Mouse (Mus musculus) skeletal muscle tissue, adult 2 months (tissue): ENCODE data around the gene Gpr18.
"Not testable (repeated sequence)": the region's sequence is repeated elsewhere in the genome, so short reads cannot be mapped to it uniquely, and the experiment has no call there.

Experiments
- DNase-seq: peaks from one replicate; pipeline ENCODE4 v3.0.0-alpha.2; 2012; ENCODE audit warnings: low read depth, low spot score

Gene Gpr18

DNA sequence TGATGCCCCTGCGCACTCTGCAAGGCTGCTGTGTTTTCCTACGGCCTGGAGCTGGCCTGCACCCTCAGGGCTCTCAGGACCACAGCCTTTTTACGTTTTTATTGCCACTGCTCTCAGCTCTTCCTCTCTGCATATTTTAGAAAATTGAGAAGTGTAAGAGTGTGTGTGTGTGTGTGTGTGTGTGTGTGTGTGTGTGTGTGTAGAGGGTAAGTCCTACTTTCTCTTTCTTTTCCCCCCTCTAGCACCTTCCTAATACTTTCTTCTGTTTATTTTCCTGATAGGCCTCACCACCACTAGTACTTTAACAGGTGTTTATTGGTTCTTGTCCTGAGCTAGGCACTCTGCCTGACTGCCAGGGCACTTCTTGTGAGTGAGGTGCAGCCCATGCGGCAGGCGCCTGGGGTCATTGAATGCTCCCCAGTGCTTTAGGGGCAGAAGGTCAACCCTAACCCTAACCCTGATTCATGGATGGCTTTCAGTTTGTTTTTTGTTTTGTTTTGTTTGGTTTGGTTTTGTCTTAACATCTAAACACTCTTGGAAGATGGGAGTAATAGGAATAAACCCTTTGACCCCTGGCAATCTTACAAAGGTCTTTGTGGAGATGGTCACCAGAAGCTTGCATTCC lies 21.0 kb downstream of the Gpr18 start:
- DNase-seq, result no peak

DNA sequence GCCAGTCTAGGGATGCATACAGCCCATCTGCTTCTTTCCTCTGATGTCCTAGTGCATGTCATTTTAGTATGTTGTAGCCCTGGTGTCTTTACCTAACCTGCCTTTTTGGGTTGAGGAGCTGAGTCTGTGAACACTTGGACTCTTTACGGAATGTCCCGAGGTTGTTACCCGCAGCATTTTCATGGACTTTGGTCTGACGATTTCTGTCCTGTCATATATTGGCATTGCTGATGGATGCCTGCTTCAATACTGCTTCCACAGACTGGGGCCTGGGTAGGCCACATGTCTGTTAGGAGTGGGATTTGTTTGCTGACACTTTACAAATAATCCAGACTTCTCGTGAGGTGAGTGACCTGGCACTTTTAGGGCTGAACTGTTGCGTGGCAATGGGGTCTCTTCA lies 21.8 kb downstream of the Gpr18 start:
- DNase-seq, result no peak

DNA sequence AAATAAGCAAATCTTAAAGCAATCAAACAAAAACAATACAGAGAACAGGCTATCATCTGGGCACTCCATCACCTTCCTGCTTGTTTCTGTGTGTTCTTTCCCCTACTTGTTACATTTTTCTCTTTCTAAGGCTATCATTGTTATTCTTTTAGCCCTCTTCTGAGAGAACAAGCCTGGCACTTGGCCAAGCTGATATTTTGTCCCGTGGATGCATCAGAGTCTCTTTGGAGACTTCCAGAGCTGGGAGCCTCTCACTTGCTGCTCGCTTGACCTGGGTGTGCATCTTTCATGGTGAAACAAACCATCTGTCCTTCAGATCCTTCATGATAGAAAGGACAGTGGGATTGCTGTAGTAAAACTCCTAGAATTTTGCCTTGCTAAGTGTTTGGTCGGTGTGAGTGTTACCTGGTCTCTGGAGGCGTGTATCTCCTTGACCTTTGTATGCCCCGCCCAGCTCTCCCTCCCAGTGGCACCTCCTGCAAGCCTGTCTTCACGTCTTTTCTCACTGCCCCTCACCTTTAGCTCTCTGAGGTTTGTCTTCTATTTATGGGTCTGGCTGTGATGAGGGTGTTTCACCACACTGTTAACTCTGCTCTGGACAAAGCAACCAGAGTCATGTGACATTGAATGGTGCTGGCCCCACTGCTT lies 31.3 kb downstream of the Gpr18 start:
- DNase-seq, result no peak

- DNase-seq, result no peak
These were observed 34.4 kb downstream of the Gpr18 start for GRCm38 (mm10) chr14:121881211-121881610.

GRCm38 (mm10) chr14:121879266-121879840 lies 36.2 kb downstream of the Gpr18 start:
- no peak for DNase-seq

DNA sequence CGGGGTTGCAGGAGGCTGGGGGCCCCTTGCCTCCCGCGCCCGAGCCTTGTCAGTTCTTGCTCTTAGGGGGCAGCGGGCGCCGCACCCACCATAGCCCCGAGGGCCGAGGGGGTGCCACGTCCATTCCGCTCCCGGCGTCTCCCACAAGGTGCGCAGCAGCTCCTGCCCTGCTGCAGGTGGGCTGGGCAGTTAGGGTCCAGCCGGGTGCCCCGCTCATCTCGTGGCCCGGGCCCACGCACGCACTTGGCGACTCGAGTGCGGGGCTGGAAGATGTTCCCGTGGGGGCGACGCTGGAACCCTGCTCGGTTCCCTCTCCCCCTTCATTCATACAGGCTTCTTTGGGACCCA lies 36.7 kb downstream of the Gpr18 start:
- DNase-seq, result no peak

- DNase-seq, result peak; percentile 99
These were observed 37.3 kb downstream of the Gpr18 start, which contains the start of gene Ubac2 for GRCm38 (mm10) chr14:121878176-121878858. TSS of gene Ubac2 (plus strand) at chr14:121878620.

GRCm38 (mm10) chr14:121877640-121878039 lies 37.9 kb downstream of the Gpr18 start:
- DNase-seq, result no peak

DNA sequence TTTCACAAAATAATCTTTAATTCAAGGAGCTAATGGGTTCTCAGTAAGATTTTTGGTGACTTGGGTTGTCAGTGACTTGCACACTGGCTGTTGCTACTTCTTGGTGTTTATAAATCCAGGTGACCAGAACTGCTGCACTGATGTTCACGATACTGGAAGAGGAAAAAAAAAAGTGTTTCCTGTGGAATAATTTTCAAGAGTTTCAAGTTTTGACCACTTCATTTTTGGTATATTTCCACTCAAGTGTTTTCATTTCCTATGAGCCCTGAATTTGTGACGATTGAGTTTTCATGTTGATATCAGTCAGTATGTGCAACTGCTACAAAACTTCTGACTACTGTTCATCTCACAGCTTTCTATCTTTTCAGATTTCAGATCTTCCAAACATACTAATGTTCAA lies 38.7 kb downstream of the Gpr18 start:
- no peak for DNase-seq

GRCm38 (mm10) chr14:121876190-121876589 lies 39.4 kb downstream of the Gpr18 start:
- DNase-seq, result not testable (repeated sequence)

DNA sequence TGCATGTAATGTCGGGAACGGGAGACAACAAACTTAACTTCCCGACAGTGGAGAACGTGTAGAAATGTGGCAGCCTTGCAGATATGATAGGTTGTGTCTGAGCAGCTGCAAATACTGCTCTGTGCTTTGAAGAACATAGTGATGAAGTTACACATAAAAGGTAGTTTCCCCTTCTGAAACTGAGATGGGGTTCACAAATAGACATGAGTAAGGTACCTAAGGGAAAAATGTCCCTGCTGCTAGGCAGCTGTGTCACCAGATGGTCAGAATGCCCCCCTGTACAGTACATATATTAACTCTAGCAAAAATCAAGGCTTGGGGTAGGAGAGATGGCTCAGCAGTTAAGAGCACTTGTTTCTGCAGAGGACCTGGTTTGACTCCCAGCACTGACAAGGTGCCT lies 41.9 kb downstream of the Gpr18 start:
- no peak for DNase-seq

DNA sequence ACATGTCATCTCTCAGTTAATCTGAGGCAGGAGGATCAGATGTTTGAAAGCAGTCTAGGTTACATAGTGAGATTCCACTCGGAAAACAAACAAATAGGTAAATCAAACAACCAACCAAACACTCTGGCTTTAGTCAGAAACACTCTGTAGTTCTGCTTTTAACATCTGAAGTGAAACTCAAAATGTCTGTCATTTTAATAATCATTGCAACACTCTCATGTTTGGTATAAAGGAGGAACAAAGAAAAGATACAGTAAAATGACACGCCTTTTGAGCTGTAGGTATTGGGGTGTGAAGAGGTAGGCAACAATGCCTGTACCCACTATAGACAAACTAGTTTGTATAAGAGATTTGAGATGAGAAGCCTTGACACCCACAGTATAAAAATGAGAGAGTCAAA lies 42.4 kb downstream of the Gpr18 start:
- DNase-seq, result no peak

DNA sequence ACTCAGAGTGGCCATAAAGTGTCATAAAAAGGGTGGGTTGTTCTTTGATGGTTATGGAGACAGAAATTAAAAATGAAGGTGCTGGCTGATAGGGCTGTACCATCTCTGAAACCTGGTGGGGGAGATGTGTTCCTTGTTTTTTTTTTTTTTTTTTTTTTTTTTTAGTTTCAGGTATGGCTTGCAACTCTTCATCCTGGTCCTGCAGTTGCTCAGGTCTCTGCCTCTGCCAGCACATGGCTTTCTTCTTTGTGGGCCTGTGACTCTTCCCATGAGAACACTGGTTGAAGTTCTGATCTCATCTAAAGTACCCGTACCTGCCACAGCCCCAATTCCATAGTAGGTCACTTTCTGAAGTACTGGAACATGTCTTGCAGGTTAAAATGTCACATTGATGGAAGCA lies 42.8 kb downstream of the Gpr18 start:
- DNase-seq, result no peak

- no peak for DNase-seq
These were observed 46.5 kb downstream of the Gpr18 start for GRCm38 (mm10) chr14:121869111-121869510.

DNA sequence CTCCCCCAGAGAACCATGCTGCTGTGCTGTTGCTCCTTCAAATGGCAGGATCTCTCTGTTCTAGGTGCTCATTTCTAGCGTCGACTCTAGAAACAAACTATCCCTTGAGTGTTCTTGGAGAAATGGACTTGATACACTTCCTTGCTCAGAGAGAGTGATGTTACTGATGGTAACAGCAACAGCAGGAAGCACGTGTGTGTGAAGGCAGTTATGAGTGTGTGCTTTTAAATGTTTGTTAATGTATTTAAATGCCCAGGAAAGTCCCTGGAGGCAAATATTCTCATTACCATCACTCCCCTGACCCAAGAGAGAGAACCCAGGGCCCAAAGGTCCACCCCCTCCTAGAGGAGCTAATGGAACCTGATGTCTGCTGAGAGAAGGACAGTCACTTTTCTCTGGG lies 49.0 kb downstream of the Gpr18 start:
- no peak for DNase-seq

DNA sequence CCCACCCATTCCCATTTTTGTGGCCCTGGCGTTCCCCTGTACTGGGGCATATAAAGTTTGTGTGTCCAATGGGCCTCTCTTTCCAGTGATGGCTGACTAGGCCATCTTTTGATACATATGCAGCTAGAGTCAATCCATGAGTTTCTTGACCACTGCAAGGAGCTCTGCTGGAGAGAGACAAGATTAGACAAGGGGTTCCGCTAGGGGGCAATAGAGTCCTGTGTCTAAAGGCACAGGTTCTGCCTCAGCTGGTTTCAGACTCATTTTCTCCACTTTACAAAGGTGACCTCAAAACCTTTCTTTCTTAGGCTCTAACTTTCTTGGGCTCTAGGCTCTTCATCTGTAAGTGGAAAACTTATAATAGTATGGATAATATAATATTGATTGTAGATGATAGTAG lies 50.4 kb downstream of the Gpr18 start:
- DNase-seq, result peak; percentile 59
